Mouse (Mus musculus) CH12.LX (cell line): ENCODE results near the gene Pcyt2. TPM values are rescaled to one million over a fixed set of nuclear protein-coding genes. Genes with fewer than 3 reads are reported as not detected.
A peak's percentile ranks its signal among the peaks of the same experiment; 100 is the strongest.

Experiments used
- DNase-seq: peaks from one replicate; pipeline ENCODE4 v3.0.0-alpha.2; 2013; ENCODE audit errors: extremely low read depth
- H3K27ac ChIP-seq: 2 replicates; pipeline ENCODE4 v1.5.1; 2012; ENCODE audit warnings: low read depth, mild to moderate bottlenecking, control low read depth, moderate library complexity; ENCODE audit not compliant: insufficient read depth
- H3K27me3 ChIP-seq: replicated peaks from 2 replicates; pipeline ENCODE3; 2012; ENCODE audit warnings: inconsistent platforms
- H3K36me3 ChIP-seq, 2 experiments: replicated peaks in 1 of 2; 2 replicates each; pipeline versions ENCODE3 to v1.6.1; 2012; ENCODE audit warnings: inconsistent platforms in 1 of 2, low read length in 1 of 2, mild to moderate bottlenecking in 1 of 2, mixed read lengths in 1 of 2, moderate library complexity in 1 of 2; ENCODE audit not compliant: control insufficient read depth in 1 of 2, insufficient read depth in 1 of 2
- H3K4me1 ChIP-seq, 2 experiments: 2 replicates each; pipeline ENCODE4 v1.6.1; 2012; ENCODE audit warnings: inconsistent platforms in 1 of 2, moderate library complexity in 1 of 2; ENCODE audit not compliant: insufficient read depth in 2 of 2, control insufficient read depth in 1 of 2
- H3K4me2 ChIP-seq: 2 replicates; pipeline ENCODE4 v1.6.1; 2012; ENCODE audit warnings: low read depth, mild to moderate bottlenecking, control low read depth; ENCODE audit not compliant: poor library complexity, insufficient read depth, severe bottlenecking
- H3K4me3 ChIP-seq, 3 experiments: fragments of 150-350 bp in 1 of 3; sonication (generic) in 1 of 3; replicated peaks in 1 of 3; 2 replicates each; pipeline versions ENCODE3 to v1.5.1; 2011 to 2012; ENCODE audit warnings: low read depth in 2 of 3, low read length in 2 of 3, mild to moderate bottlenecking in 2 of 3, moderate library complexity in 2 of 3, control low read depth in 1 of 3, improper control_type of control experiment in 1 of 3, inconsistent platforms in 1 of 3, mixed read lengths in 1 of 3; ENCODE audit not compliant: poor library complexity in 1 of 3
- H3K79me2 ChIP-seq: replicated peaks from 2 replicates; pipeline ENCODE4 v1.6.1; 2012; ENCODE audit warnings: mild to moderate bottlenecking, moderate library complexity; ENCODE audit not compliant: control insufficient read depth, poor library complexity, insufficient read depth, severe bottlenecking; ENCODE audit errors: extremely low read depth
- H3K9ac ChIP-seq: 2 replicates; pipeline ENCODE4 v1.6.1; 2012; ENCODE audit warnings: low read depth, mild to moderate bottlenecking, control low read depth, moderate library complexity; ENCODE audit not compliant: insufficient read depth
- H3K9me3 ChIP-seq: replicated peaks from 2 replicates; pipeline ENCODE3; 2012; ENCODE audit warnings: low read length, inconsistent platforms, mixed read lengths
- CHD2 ChIP-seq: IDR thresholded peaks from 2 replicates; pipeline ENCODE4 v1.6.1; 2011; ENCODE audit warnings: low read length, improper control_type of control experiment
- ELF1 ChIP-seq: IDR thresholded peaks from 2 replicates; pipeline ENCODE4 v1.6.1; 2014; ENCODE audit warnings: low read depth, mild to moderate bottlenecking, inconsistent platforms, low read length, improper control_type of control experiment
- EP300 ChIP-seq: IDR thresholded peaks from 2 replicates; pipeline ENCODE4 v1.6.1; 2011; ENCODE audit warnings: low read length, improper control_type of control experiment
- IRF4 ChIP-seq: IDR thresholded peaks from 2 replicates; pipeline ENCODE4 v1.6.1; 2014; ENCODE audit warnings: low read depth, mild to moderate bottlenecking, inconsistent platforms, low read length, improper control_type of control experiment
- JUND ChIP-seq: conservative IDR thresholded peaks from 2 replicates; pipeline ENCODE4 v1.6.1; 2011; ENCODE audit warnings: low read depth, low read length, improper control_type of control experiment
- KAT2A ChIP-seq: IDR thresholded peaks from 2 replicates; pipeline ENCODE4 v1.6.1; 2012; ENCODE audit warnings: low read length, improper control_type of control experiment, inconsistent platforms; ENCODE audit not compliant: insufficient replicate concordance
- MAFK ChIP-seq: IDR thresholded peaks from 2 replicates; pipeline ENCODE4 v1.6.1; 2011; ENCODE audit warnings: low read length, improper control_type of control experiment; ENCODE audit not compliant: insufficient replicate concordance
- MAX ChIP-seq: IDR thresholded peaks from 2 replicates; pipeline ENCODE4 v1.6.1; 2011; ENCODE audit warnings: low read length, improper control_type of control experiment
- MEF2A ChIP-seq: IDR thresholded peaks from 2 replicates; pipeline ENCODE4 v1.6.1; 2014; ENCODE audit warnings: low read depth, mild to moderate bottlenecking, inconsistent platforms, low read length, improper control_type of control experiment, borderline replicate concordance
- MXI1 ChIP-seq: IDR thresholded peaks from 2 replicates; pipeline ENCODE4 v1.6.1; 2011; ENCODE audit warnings: mild to moderate bottlenecking, low read depth, low read length, improper control_type of control experiment
- POLR2A ChIP-seq: IDR thresholded peaks from 2 replicates; pipeline ENCODE4 v1.6.1; 2011; ENCODE audit warnings: low read depth, mild to moderate bottlenecking, improper control_type of control experiment, low read length
- POLR2AphosphoS2 ChIP-seq: IDR thresholded peaks from 2 replicates; pipeline ENCODE4 v1.6.1; 2011; ENCODE audit warnings: low read depth, low read length, improper control_type of control experiment
- SIN3A ChIP-seq: IDR thresholded peaks from 2 replicates; pipeline ENCODE4 v1.6.1; 2012; ENCODE audit warnings: low read length, improper control_type of control experiment, inconsistent platforms
- TBP ChIP-seq: conservative IDR thresholded peaks from 2 replicates; pipeline ENCODE4 v1.6.1; 2011; ENCODE audit warnings: low read depth, low read length, improper control_type of control experiment
- UBTF ChIP-seq: IDR thresholded peaks from 2 replicates; pipeline ENCODE4 v1.6.1; 2012; ENCODE audit warnings: low read depth, mild to moderate bottlenecking, inconsistent platforms, low read length, improper control_type of control experiment, moderate library complexity
- USF1 ChIP-seq: IDR thresholded peaks from 2 replicates; pipeline ENCODE4 v1.6.1; 2014; ENCODE audit warnings: low read depth, mild to moderate bottlenecking, inconsistent platforms, low read length, improper control_type of control experiment
- USF2 ChIP-seq: conservative IDR thresholded peaks from 2 replicates; pipeline ENCODE4 v1.6.1; 2011; ENCODE audit warnings: low read depth, low read length, improper control_type of control experiment
- ZKSCAN1 ChIP-seq: IDR thresholded peaks from 2 replicates; pipeline ENCODE4 v1.6.1; 2012; ENCODE audit warnings: low read depth, inconsistent platforms, low read length, improper control_type of control experiment, borderline replicate concordance
- ZMIZ1 ChIP-seq: IDR thresholded peaks from 2 replicates; pipeline ENCODE4 v1.6.1; 2012; ENCODE audit warnings: low read depth, mild to moderate bottlenecking, inconsistent platforms, low read length, improper control_type of control experiment
- ZNF384 ChIP-seq: IDR thresholded peaks from 2 replicates; pipeline ENCODE4 v1.6.1; 2012; ENCODE audit warnings: low read depth, low read length, improper control_type of control experiment, inconsistent platforms
- dilution Hi-C: fragments of 300-500 bp; cut with MboI; formaldehyde crosslinking; loops from 2 replicates; pipeline ENCODE4 v1.14.3; 2020; ENCODE audit warnings: low sequenced_read_pairs; ENCODE audit not compliant: extremely low pct_unique_long_range_greater_than_20kb, extremely low pct_ligation_motif_present
- in situ Hi-C: fragments of 300-500 bp; cut with MboI; formaldehyde crosslinking; loops from 3 replicates; pipeline ENCODE4 v1.14.3; 2019; ENCODE audit warnings: low sequenced_read_pairs, low pct_ligation_motif_present, low pct_unique_long_range_greater_than_20kb, mixed read lengths
- polyA plus RNA-seq: library from polyadenylated mRNA; unstranded; fragments of >175 nt; gene quantifications from 2 replicates; pipeline ENCODE4 v1.2.1, GENCODE M21; 2012; ENCODE audit warnings: low read depth; ENCODE audit not compliant: insufficient read length
- total RNA-seq, 2 experiments: library from RNA; depleted of rRNA; stranded (reverse); fragments of 300-350 nt in 1 of 2; fragments of >200 nt in 1 of 2; gene quantifications; 2 replicates each; pipeline ENCODE4 v1.2.3; 2012 to 2014

Gene Pcyt2
- total and polyA plus RNA-seq, 3 experiments: 154 to 166 (median 155) TPM

GRCm38 (mm10) chr11:120629341-120629730 lies 11.6 kb upstream of the Pcyt2 start:
- no peaks in the 10 kb centered on the region for H3K9me3 ChIP-seq
- peak overlapping the region; percentile 74 for H3K27ac ChIP-seq
- peak overlapping the region in 2 of 3 experiments; percentile 23 to 74 for H3K4me3 ChIP-seq
- H3K79me2 ChIP-seq: peaks cover 42% of the 10 kb centered on the region
- peaks cover 22 to 34% of the 10 kb centered on the region in 2 experiments for H3K36me3 ChIP-seq
- dilution Hi-C loops: no loop called here
- peaks cover 42 to 72% of the 10 kb centered on the region in 2 experiments for H3K4me1 ChIP-seq
- H3K4me2 ChIP-seq: peak overlapping the region; percentile 87
- H3K27me3 ChIP-seq: no peaks in the 10 kb centered on the region
- in situ Hi-C loops: loop anchor here (10.0 kb wide), 1 partner anchor 55 kb away; no protein-coding TSS in a partner anchor
- DNase-seq: no peak
- peak overlapping the region; percentile 96 for H3K9ac ChIP-seq
- TF ChIP-seq POLR2A (peak; percentile 34; the same call in 1 of the 2 replicates), SIN3A (no peak)
- TF ChIP-seq, all 38 proteins: peak for 1

- in situ Hi-C loops (loop anchor here (10.0 kb wide), 1 partner anchor 56 kb away; no protein-coding TSS in a partner anchor), dilution Hi-C loops (no loop called here)
- H3K27me3 ChIP-seq: no peaks in the 10 kb centered on the region
- H3K27ac ChIP-seq: peak overlapping the region; percentile 34
- H3K79me2 ChIP-seq: peaks cover 47% of the 10 kb centered on the region
- H3K4me1 ChIP-seq: peaks cover 42 to 71% of the 10 kb centered on the region in 2 experiments
- H3K9me3 ChIP-seq: no peaks in the 10 kb centered on the region
- H3K36me3 ChIP-seq: peaks cover 22 to 36% of the 10 kb centered on the region in 2 experiments
- TF ChIP-seq POLR2AphosphoS2 (0 out of 2 replicates have a peak, but pooled peaks have one; percentile 35), JUND (no peak)
- H3K9ac ChIP-seq: peak overlapping the region; percentile 22; the same call in 1 of the 2 replicates
- H3K4me3 ChIP-seq: peak overlapping the region; percentile 23 to 74 (median 35)
- H3K4me2 ChIP-seq: peak overlapping the region; percentile 33
- DNase-seq: no peak
Observed at GRCm38 (mm10) chr11:120628601-120629340, 11.0 kb upstream of the Pcyt2 start.

- Histone ChIP-seq H3K9ac (peak overlapping the region; percentile 16; the same call in 1 of the 2 replicates), H3K36me3 (peaks cover 31 to 47% of the 10 kb centered on the region in 2 experiments), H3K9me3 (no peaks in the 10 kb centered on the region), H3K79me2 (peaks cover 57% of the 10 kb centered on the region), H3K4me1 (peaks cover 42 to 80% of the 10 kb centered on the region in 2 experiments), H3K27me3 (no peaks in the 10 kb centered on the region), H3K4me2 (peak overlapping the region; percentile 37), H3K27ac (peak overlapping the region; percentile 75), H3K4me3 (peak overlapping the region; percentile 23 to 74 (median 35))
- DNase-seq: peak; percentile 94
- dilution Hi-C loops: no loop called here
- in situ Hi-C loops: loop anchor here (10.0 kb wide), 1 partner anchor 57 kb away; no protein-coding TSS in a partner anchor
- TF ChIP-seq UBTF (no peak), ZMIZ1 (peak; percentile 56), MAFK (peak; percentile 65), MEF2A (peak; percentile 87), KAT2A (peak; percentile 74; the same call in 1 of the 2 replicates), ZKSCAN1 (peak; percentile 5; the same call in 1 of the 2 replicates), USF2 (peak; percentile 57; the same call in 1 of the 2 replicates), SIN3A (peak; percentile 82), MXI1 (peak; percentile 97), CHD2 (peak; percentile 80), USF1 (peak; percentile 71), POLR2AphosphoS2 (no peak), JUND (no peak), POLR2A (peak; percentile 67), ELF1 (peak; percentile 91), EP300 (peak; percentile 70), IRF4 (peak; percentile 63), MAX (peak; percentile 99), TBP (0 out of 2 replicates have a peak, but pooled peaks have one; percentile 29), ZNF384 (peak; percentile 95)
Observed at GRCm38 (mm10) chr11:120627468-120628300, 9.9 kb upstream of the Pcyt2 start.
